Mouse (Mus musculus) layer of hippocampus, postnatal 10 days (tissue): ENCODE data around the gene Foxp1. TPM values are rescaled to one million over a fixed set of nuclear protein-coding genes. Genes with fewer than 3 reads are reported as not detected.

Source experiments
- DNase-seq, 2 experiments: peaks; one replicate each; pipeline ENCODE4 v3.0.0; 2021; ENCODE audit warnings: low spot score in 2 of 2
- total RNA-seq, 2 experiments: library from RNA; stranded (reverse); gene quantifications; 2 replicates each; pipeline ENCODE4 v1.2.3; 2021

Foxp1 gene
- total RNA-seq, 2 experiments from 2014 or later, result 139 to 149 TPM

DNA sequence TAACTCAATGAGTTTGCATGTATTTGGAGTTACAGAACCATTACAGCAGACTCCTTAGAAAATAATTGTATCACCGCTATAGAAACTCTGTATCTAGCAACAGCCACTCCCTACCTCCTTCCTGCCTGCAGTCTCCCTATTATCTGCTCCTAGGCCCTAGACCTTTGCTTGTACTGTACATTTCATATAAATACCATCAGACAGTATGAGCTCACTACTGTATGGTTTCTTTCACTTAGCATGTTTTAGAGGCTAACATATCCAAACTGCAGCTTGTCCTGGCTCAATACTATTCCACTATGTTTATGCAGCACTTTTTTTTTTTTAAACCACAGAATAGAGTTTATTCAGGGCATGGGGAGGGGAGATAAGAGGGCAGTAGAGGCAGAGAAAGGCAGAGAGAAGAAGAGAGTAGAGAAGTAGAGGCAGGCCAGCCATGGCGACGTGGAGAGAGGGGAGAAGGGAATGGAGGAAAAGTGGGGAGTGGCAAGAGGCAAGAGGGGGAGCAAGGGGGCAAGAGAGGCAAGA is 539.1 kb downstream of the Foxp1 start:
- DNase-seq, result no peak

DNA sequence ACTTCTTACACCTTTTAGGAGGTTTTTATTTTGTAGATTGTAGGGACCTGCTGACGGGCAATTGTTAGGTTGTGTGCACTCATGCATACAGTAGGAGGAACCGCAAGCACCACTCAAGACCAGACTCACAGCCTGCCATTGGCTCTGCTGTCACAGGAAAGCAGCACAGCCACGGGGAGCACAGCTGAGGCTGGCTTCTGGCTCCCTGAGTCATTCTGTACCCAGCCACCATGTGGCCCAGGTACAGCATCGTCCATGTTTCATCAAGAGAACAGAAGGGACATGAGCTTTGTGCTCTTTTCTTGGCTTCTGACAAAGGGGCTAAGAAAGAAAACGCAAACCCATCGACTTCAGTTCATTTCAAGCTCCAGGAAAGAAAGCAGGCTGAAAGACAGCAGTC is 541.3 kb downstream of the Foxp1 start:
- DNase-seq, result no peak

DNA sequence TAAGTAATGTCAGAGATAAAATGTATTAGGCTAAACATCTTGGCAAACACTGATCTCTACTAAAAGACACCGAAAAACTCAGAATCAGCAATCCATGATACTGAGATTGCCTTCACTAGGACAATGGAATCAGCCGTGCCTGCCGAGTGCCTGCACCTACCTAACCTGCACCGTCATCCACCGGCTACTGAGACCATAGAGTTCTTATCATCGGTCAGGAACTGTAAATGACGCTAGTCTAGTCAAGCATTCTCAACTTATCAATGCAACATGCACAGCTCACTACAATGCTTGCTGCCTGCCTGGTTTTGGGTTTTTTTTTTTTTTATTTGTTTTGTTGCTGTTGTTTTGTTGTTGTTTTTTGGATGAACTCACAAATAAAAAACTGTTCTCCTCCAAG is 542.1 kb downstream of the Foxp1 start:
- DNase-seq, result no peak

DNA sequence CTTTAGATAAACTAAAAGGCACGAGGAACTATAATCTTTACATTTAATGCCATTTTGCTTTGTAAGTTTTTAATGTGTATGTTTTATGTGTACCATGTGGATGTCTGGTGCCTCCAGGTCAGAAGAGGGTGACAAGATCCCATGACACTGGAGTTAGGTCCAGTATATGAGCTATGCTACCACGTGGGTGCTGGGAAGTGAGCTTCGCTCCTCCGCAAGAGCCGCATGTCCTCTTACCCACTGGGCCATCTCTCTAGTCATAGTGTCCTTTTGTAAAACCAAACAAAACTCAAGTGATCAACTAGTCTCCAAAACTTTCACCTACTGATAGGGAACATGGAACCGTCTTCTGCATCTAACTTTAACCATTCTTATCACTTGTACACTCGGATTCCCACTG is 542.5 kb downstream of the Foxp1 start:
- DNase-seq, result no peak

DNA sequence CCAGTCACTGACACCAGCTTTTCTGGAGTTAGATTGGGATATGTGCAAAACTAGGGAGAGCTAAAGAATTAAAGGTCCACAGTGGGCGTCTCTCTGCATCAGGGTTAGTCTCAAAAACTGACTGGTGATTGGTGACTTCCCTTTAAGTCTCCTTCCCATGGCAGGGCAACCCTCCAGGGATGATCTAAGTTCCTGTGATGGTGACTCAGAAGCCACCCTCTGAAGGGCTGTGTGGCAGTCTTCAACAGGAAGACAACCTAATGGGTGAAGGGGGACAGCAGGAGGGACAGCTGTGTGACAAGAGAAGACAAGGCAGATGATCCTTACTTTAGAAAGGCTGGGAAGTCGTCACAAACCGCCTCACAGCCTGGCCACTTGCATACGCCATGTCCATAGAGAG is 544.7 kb downstream of the Foxp1 start:
- DNase-seq, result no peak

DNA sequence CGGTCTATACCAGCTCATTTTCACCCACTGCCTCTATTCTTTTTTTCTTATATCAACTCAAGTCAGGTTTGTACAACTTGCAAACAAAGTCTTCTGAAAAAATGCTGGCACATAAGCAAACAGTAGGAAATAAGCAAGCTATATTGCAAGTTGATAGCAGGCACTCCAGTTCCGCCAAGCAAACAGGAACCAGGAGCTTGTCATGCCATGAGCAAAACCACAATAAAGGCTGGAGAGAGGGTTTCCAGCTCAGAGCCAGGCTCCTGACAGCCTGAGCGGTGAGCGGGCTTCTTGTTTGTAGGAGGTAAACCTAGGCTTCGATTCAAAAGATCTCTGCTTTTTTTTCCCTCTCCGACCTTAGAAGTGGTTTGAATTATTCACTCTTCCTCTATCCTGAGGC is 546.6 kb downstream of the Foxp1 start:
- no peak for DNase-seq

DNA sequence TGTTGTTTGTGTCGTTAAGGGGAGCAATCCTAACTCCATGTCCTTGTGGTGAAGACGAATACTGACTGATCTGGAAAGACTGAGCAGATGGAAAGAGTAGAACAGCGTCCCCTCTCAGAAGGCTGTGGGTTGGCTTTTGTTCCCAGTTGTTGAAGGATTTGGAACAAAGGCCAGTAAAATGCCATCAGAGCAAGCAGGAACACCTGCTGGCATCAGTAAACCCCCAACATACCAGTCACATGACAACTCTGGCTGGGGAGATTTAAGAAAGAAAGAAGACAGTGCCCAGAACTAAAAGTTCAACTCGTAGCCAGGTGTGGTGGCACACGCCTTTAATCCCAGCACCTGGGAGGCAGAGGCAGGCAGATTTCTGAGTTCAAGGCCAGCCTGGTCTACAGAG is 549.1 kb downstream of the Foxp1 start:
- DNase-seq, result no peak

DNA sequence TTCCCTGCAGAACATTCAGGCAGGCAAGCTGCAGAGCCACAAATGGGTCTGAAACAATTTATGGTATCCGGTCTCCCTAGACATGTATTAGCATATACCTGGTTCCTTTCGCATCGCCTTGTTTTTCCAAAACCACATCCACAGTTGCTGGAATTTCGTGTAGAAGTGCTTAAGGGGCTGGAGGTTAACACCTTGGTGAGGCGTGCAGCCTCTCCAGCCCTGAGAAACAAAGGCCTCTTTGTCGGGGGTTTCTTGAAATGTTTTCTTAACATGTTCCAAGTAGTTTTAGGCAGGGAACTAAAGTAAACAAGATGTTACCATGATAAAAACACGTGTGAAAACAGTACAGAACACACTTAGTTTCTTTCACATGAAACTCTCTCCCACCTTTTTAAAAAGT is 550.1 kb downstream of the Foxp1 start:
- DNase-seq, result no peak

DNA sequence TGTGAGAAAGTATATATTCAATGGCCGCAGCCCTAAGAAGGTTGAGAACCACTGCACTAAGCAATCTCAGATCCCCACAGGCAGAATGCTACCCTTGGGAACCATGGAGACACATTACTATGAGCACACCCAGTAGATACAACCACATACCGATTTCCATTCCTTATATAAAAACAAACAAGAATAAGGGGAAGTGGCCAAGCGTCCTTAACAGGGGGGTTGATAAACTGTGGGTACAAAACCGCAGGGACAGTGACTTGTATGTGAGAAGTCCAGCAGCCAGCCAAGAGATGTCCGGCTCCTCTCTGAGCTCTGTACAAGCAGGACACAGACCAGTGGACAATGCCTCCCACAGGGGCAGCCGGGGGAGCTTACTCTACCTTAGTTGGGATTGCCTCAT is 563.2 kb downstream of the Foxp1 start:
- DNase-seq, result no peak

DNA sequence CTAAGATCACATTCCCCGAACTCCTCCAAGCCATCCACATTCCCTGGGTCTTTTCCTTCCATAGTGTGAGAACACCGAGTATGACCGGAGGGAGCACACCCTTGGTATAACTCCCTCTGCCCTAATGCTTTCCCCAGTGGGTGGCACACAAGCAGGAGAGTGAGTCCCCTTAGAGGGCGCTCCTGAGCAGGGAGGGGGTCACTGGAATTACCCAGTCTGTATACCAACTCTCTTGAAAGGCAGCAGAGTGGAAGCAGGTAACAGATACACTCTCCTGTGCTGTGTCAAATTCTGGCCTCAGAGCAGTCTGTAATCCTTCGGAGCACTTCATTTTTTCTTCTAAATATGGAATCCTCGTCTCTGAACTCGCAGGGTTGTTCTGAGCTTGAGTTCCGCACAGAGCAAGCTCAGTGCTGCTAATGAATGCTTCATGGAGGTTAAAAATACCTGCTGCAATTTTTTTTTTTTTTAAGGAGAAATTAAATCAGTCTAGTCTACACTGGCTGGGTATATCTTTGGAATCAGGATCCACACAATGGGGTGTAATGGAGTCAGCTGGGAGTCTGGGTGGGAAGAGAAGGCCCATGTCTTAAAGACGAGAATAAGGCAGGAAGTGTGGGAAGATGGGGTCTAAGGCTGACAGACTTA is 565.9 kb downstream of the Foxp1 start:
- no peak for DNase-seq

DNA sequence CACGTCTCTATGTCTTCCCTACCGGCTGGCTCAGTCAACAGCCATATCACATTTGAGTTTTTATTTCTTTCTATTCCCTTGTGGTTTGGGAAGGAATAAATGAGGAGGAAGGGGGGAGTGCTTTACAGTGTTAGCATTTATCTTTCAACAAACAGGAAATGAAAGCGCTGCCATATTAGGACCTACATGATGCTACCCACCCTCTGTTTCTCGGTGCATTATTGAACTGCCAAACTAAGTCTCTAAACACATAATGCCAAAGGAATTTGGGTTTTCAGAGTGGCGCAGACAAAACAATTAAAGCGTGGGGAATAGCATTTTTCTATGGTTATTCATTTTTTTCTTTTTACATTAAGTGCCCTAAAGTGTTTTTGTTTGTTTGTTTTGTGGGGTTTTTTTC is 566.8 kb downstream of the Foxp1 start:
- no peak for DNase-seq

DNA sequence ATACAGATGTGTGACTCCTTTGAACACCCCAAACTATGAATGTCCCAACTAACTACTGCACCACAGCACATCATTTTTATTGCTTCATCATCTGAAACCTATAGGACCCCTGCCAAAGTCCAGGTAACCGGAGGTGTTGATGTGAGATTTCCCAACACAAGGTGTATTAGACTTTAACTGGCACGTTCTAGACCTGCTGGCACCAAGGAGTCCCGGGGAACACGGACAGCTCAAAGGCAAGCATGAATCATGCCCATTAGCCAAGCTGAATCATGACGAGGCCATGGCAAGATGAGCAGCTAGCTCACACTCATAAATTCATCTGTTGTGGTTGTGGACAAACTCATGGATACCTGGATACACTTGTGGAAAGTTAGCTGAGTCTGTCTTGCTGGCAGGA is 568.1 kb downstream of the Foxp1 start:
- DNase-seq, result no peak

DNA sequence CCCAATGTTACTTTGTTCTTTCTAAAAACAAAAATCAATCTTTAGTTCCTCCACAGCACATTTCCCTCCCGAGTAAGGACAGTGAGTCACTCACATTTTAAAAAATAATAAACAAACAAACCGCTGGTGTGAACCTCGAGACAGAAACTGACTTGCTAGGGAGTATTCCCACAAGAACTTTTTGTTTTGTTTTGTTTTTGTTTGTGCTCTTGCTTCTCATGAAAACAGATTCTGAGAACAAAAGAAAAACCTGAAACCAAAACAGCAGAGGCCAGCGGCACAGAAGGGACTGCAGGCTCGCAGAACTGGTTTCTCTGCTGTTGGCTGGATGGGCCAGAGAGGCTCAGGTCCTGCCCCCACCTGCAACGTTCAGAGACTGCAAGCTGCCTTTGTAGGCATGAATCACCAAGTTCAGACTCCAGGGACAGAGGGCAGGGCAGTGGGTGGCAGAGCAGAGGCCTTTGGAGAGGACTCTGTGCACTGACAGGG is 572.8 kb downstream of the Foxp1 start:
- no peak for DNase-seq

DNA sequence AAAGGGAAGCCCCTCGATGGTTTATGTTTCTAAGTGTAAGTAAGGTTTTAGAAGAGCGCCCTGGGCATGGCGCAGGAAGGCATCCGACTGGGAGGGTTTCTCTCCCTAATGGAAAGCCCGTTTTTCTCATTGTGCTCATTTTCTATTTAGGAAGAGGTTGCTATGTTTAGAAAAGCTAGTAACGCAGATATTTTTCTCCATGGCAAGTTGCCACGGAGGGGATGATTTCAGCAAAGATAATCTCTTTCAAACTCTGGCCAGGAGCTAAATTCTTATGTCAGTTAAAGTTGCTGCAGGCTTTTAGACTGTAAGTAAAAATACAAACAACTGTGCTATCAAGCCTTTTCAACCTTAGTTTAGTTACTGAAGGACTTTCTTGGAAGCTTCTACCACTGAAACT is 573.2 kb downstream of the Foxp1 start:
- DNase-seq, result no peak

DNA sequence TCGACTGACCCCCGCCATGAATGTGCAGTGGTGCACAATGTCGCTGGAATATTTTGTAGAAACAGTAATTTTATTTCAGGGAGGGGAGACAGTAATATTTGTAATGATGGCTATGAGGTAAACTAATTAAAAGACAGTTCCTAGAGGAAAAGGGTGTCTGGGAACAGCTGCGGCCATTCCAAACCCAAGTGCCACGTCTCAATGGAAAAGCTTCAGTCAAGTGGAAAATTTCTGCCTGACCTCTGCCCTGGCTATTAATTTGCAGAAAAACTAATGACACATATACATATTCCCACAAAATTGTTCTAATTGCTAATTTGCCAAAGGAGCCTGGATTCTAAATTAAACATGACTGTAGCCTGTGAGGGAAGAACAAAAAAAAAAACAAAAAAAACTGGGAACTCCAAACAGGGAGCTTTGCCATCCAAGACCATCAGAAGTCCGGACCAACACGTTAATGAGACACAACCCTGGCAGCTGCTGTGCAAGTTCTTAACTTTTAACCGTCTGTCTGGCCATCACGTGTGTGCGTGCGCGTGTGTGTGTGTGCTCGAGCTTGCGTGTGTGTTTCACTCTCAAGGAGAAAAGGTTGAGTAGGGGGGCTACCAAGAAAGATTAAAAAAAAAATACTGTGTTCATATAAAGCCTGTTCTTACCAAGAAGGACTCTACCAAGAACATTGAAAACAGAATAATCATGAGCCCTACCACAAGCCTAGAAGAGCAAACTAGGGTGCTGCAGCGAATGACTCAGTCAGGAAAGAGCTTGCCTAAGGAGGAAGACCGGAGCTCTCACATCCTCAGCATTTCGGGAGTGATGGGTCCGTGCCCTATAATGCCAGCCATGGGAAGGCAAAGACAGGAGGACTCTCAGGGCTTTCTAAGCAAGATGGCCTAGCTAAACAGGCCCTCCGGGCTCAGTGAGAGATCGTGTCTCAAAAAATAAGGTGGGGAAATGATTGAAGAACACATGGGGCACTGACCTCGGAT is 574.1 kb downstream of the Foxp1 start:
- DNase-seq, result no peak

DNA sequence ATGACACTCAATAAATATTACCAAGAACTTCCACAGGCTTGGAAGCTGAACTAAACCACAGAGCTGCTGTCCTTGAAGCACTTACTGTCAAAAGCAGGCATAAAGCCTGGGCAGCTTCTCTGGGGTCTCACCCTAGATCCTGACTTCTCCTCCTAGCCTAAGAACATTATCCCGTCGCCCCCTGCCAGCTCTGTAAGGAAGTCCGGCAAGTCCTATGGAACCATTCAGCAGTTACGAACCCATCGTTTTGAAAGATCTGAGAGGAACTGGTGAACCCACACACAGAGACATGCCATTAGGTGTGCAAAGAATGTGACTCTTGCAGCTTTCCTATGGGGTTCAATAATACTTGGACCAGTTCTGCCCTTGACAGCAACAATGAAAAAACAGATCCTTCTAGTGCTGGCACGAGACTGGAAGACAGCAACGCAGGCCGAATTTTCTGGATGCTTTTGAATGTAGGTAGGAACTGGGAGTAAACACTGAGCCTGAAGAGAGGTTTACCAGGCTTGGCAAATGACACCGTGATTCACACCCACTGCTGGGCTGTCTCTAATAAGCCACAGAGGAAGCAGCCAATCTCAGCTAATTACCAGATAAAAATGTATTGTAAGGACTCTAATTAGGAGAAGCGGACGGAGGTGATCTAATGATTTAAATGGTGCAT is 574.9 kb downstream of the Foxp1 start:
- DNase-seq, result no peak

DNA sequence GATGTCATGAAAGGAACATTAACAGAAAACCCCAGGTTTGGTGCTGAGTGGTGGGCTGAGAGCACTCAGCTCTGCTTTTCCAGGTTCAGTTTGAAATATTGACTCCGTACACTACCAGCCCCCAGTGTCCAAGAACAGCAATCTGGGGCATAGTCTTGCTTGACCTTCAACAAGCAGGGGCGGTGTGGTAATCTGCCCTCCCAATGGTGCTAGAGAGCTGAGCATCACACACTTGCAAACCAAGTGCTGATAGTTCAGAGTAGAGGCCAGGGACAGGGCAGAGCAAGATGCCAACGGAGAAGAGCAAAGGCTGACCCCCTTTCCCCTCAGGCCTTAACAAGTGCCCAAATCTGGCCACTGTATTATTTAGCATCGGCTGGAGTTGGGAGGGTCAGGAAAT is 575.8 kb downstream of the Foxp1 start:
- DNase-seq, result no peak

DNA sequence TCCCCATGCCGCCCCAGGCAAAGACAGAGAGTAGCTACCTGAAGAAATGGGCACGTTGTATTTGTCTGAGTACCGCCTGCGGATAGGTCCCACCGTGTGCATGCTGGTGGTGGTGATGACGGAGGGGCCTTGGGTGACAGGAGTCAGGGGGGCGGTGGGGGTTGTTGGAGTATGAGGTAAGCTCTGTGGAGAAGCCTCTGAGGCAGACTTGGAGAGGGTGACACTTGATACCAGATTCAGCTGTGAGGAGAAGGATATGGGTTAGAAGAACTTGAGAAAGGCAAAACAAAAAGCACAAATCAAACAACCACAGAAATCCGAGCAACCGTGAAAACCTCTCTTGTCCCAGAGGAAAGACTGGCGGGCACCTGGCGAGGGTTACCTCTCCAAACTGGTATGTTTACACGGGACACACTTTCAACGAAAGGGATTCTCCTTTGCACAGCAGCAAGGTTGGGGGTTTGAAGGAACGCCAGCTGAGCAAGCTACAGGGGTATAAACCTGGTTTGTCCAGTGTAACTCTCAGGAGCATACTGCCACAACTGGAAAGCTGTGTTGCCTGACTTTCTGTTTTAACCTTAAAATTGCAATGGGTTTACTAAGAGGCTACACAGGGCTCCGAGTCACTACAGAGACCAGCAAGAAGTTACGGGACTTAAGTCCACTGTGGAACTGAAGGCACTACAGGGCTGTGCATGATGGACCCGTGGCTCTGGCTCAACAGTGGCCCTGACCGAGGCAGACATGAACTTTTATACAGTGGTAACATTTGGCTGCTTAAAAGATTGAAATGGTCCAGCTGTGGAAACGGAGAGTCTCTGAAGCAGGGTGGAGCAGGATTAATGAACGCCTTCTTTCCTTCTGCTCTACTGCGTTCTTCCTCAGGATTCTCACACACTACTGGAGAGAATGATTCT is 576.8 kb downstream of the Foxp1 start:
- DNase-seq, result no peak

DNA sequence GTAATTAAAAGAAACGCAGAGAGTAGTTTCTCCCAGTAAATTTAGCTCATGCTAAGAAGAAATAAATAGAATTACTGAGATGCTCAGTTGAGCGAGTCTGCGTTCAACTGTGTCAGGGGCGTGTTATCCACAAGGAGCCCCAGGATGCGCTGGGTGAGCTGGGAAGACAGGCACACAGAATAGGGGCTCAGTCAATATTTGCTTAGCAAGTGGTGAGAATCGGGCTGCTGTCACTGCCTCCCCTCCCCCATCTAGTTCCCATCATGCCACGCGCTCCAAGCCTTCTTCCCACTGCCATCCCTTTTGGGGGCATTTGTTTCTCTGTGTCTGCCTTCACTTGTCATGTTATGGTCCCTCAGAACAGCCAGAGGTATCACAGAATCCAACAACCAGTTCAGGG is 584.2 kb downstream of the Foxp1 start:
- DNase-seq, result no peak

DNA sequence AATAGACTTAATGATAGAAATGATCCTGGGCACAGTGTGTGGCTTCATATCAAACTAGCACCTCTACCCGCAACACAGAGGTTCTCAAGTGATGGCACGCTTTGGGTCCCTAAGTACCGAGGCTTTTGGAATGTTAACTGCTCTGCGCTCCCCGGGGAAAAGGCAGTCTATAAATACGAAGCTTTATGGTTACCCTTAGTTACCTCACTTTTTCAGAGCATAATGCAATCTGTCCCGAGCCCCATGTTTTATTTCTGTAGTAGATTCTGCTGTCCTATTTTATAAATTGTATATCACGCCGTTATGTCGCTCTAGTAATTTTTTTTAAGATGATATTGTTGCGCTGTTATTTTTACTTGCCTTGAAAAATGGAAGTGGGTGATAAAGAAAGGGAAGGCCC is 585.0 kb downstream of the Foxp1 start:
- no peak for DNase-seq

DNA sequence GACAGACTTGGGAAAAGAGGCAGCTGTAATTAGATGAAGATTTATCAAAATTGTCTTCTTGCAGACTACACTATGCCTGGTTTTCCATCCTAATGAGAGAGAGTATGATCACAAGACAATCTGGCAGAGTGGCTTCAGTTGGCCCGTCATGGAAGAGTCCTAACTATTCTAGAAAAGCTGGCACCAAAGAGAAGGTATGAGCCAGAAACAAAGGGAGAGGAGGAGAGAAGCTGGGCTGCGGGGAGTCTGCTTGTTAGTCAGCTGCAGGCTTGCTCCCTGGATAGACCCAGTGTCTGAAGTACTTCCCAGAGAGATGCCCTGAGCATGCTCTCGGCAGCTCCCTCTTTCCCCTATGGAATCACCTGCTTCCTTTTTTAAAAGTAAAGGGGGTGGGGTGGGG is 586.1 kb downstream of the Foxp1 start:
- DNase-seq, result no peak
